Mouse (Mus musculus) left cerebral cortex, adult 2 months (tissue): ENCODE data around the gene Defb20. TPM values are rescaled to one million over a fixed set of nuclear protein-coding genes. Genes with fewer than 3 reads are reported as not detected.
A peak's percentile ranks its signal among the peaks of the same experiment; 100 is the strongest.

ENCODE experiments used
- DNase-seq, 2 experiments: peaks; one replicate each; pipeline ENCODE4 v3.0.0; 2021 to 2022; ENCODE audit warnings: low spot score in 2 of 2, mixed read lengths in 1 of 2; ENCODE audit errors: extremely low spot score in 1 of 2
- H3K27ac ChIP-seq: fragments of 200-600 bp; 2 replicates; pipeline ENCODE4 v1.8.1; 2022
- H3K4me3 ChIP-seq: fragments of 200-600 bp; 2 replicates; pipeline ENCODE4 v1.8.1; 2022
- CTCF ChIP-seq: fragments of 200-600 bp; IDR thresholded peaks from 2 replicates; pipeline ENCODE4 v1.8.1; 2022; ENCODE audit warnings: antibody characterized with exemption, mild to moderate bottlenecking, moderate library complexity
- intact Hi-C: fragments of 180-260 bp; cut with DNase I; formaldehyde crosslinking; loops from one replicate; pipeline ENCODE4 v1.15.1; 2025
- total RNA-seq, 2 experiments: library from RNA; stranded (reverse); gene quantifications; 2 replicates each; pipeline ENCODE4 v1.2.3; 2021

Defb20 gene
- total RNA-seq, 2 experiments from 2014 or later: not detected

GRCm38 (mm10) chr2:152500863-152501229 is 24.0 kb downstream of the Defb20 start:
- intact Hi-C loops: no loop called here
- TF ChIP-seq CTCF: peak; percentile 3
- no peak for DNase-seq
- Histone ChIP-seq H3K4me3 (no peak overlapping the region), H3K27ac (no peak overlapping the region)

GRCm38 (mm10) chr2:152503950-152504349 is 27.1 kb downstream of the Defb20 start:
- intact Hi-C loops: no loop called here
- TF ChIP-seq CTCF: no peak
- no peak for DNase-seq
- no peak overlapping the region for H3K27ac ChIP-seq
- H3K4me3 ChIP-seq: no peak overlapping the region

- no peak for TF ChIP-seq CTCF
- no peak for DNase-seq
- Histone ChIP-seq H3K4me3 (no peak within 1 kb of the TSS), H3K27ac (no peak within 1 kb of the TSS)
- intact Hi-C loops: no loop called here
Observed at GRCm38 (mm10) chr2:152511592-152511991, 34.7 kb downstream of the Defb20 start, which contains the start of gene Defb26. TSS of gene Defb26 (minus strand) at chr2:152511692.

- Histone ChIP-seq H3K4me3 (no peak overlapping the region), H3K27ac (no peak overlapping the region)
- DNase-seq: no peak
- intact Hi-C loops: no loop called here
- no peak for TF ChIP-seq CTCF
Observed at GRCm38 (mm10) chr2:152516084-152516483, 39.2 kb downstream of the Defb20 start.

GRCm38 (mm10) chr2:152517981-152518380 is 41.1 kb downstream of the Defb20 start, which contains the start of gene Defb28:
TSS of gene Defb28 (plus strand) at chr2:152518255.
- Histone ChIP-seq H3K27ac (no peak within 1 kb of the TSS), H3K4me3 (no peak within 1 kb of the TSS)
- no peak for DNase-seq
- intact Hi-C loops: no loop called here
- no peak for TF ChIP-seq CTCF

Other genes starting within 250 kb of the Defb20 start
- 10 to 100 TPM; 54.0 to 57.1 TPM for gene Tbc1d20, start 183.2 kb upstream of the Defb20 start, total RNA-seq
- 100 to 1,000 TPM; 111 to 117 TPM for gene Rbck1, start 144.4 kb upstream of the Defb20 start, total RNA-seq
- 1 to 10 TPM in 1 of 2 experiments, under 1 TPM in 1; 0.84 to 1.1 TPM for gene Trib3, start 133.0 kb upstream of the Defb20 start, total RNA-seq
- 10 to 100 TPM; 74.6 to 90.8 TPM for gene Nrsn2, start 100.4 kb upstream of the Defb20 start, total RNA-seq
- 10 to 100 TPM; 12.8 to 15.7 TPM for gene Sox12, start 79.0 kb upstream of the Defb20 start, total RNA-seq
- gene Zcchc3, start 62.0 kb upstream of the Defb20 start, total RNA-seq: 1 to 10 TPM; 8.5 to 9.9 TPM
- 1 to 10 TPM; 2.4 to 3.0 TPM for gene 6820408C15Rik, start 61.5 kb upstream of the Defb20 start, total RNA-seq
- gene Defb23, start 12.4 kb upstream of the Defb20 start, total RNA-seq: not detected
- not detected for gene Defb22, start 13.1 kb downstream of the Defb20 start, total RNA-seq
- gene Defb26, start 34.6 kb downstream of the Defb20 start, total RNA-seq: not detected
- gene Defb28, start 41.2 kb downstream of the Defb20 start, total RNA-seq: not detected
- gene Defb29, start 63.0 kb downstream of the Defb20 start, total RNA-seq: not detected
- not detected for gene Gm17416, start 92.3 kb downstream of the Defb20 start, total RNA-seq
- not detected for gene Defb21, start 95.7 kb downstream of the Defb20 start, total RNA-seq
- not detected for gene Defb19, start 103.2 kb downstream of the Defb20 start, total RNA-seq
- not detected for gene Defb45, start 122.3 kb downstream of the Defb20 start, total RNA-seq
- gene Defb36, start 127.3 kb downstream of the Defb20 start, total RNA-seq: not detected
- not detected for gene Defb25, start 146.0 kb downstream of the Defb20 start, total RNA-seq
- under 1 TPM; 0.65 to 0.68 TPM for gene Rem1, start 149.9 kb downstream of the Defb20 start, total RNA-seq
- gene H13, start 192.4 kb downstream of the Defb20 start, total RNA-seq: 10 to 100 TPM; 77.2 to 82.2 TPM
- 10 to 100 TPM; 17.6 to 19.8 TPM for gene Mcts2, start 210.0 kb downstream of the Defb20 start, total RNA-seq